Mouse (Mus musculus): ENCODE results near the gene Lman1l.

Gene Lman1l

DNA sequence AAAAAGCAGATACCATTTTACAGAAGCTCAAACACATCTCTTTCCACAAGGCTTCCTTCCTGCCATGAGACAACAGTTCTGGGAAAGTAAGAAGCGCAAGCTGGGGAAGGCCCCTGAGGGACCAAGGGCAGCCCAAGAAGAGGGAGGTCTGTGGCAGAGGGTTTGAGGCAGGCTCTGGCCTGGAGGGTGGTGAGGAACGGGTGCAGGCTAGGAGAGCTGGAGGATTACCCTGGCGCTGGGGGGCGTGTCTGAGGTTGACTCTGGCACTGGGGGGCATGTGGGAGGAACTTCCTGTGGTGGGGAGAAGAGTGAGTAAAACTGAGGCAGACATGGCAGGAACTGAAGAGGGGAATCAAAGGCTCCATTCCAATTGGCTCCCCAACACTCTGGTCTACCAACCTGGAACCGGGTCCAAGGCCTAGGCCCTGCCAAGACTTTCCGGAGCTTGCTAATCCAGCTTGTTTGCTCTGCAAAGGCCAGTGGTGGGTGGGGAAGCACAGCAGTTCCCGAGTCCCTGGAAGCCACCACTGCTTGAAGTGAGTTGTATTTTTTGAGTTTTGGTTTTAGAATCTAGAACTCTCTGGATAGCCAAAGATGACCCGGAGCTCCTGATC is 2.9 kb downstream of the Lman1l start:
- no peak for DNase-seq

DNA sequence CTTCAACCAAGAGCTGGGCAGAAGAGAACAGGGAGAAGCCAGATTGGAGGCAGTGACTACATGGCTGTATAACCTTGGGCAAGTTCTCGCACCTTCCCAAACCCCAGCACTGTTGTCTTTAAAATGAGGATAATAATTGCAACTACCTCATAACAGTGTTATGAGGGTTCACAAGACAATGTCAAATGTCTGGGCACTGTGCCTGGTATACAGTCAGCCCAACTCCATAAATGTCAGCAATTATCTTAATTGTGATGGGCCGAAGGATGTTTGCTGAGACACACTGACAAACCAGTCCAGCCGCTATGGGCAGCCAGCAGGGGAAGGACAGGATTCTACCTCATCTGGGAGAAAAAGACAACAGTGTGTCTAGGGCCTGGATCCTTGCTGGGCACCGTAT is 5.8 kb downstream of the Lman1l start:
- no peak for DNase-seq

DNA sequence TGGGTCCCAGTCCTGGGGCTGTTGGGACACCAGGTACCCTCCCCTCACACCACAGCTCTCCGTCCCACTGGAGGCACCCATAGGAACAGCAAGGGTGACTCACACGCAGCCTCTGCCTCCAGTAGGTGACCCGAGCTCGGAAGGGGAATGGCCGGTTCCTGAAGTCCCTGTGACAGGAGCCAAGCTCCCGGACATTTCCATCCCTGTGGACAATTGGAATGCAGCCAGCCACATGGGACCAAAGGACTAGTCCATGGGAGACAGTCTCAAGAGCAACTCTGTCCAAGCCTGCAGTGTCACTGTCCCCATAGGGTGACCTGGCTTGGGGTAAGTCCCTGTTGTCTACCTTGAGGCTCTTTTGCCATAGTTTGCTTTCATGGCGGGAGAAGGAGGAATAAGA is 6.6 kb downstream of the Lman1l start:
- DNase-seq, result no peak

DNA sequence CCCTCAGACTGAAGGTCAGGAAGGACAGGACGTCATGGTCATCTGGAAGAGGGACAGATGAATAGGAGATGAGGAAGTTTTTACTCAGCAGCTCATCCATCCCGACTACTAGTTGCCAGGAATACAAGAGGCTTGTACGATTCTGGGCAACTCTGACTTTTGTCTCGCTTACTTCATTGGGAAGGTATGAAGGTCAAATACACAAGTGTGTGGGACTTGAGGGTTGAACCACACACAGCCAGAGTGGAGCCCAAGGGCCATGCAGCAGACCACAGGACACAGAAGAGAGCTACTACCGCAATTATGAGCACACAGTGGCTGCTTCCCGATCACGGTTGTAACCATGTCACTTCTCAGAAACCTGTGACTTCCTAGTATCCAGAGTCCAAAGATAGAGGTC is 8.0 kb downstream of the Lman1l start:
- DNase-seq, result no peak

DNA sequence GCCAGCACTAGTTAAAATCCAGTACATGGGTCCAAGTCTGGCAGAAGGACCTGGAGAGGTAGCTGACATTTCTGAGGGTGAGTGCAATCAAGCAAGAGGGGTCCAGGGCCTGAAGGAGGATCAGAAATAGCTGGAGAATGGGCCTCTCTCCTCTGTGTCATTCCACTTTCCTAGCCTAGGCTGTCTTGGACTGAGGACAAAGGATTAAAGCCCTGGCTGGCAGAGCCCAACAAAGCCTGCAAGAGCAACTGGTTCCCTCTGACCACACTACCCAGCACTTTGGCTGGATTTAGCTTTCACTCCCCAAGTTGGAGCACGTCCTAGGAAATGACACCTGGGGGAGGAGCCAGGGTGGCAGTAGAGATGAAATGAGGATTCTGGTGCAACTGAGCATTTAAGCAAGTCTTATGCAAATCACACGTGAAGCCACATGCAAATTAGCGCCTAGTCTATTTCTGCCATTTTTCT is 10.2 kb downstream of the Lman1l start:
- no peak for DNase-seq

DNA sequence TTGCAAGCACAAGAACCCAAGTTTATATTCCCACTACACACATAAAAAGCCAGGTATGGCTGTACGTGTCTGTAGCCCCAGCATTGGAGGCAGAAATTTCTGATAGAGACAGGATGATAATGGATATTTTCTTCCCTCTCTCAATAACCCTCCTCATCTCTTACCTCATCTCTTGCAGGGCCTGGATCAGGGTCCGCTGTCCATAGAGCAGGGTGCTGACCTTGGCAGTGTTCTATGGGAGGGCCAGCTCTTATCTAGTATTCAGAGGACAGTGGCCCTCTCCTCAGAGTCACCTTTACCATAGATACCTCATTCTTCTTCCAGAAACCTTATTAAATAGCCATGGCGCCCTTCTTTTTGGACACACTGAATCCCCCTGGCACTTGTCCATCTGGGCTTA is 10.8 kb downstream of the Lman1l start:
- no peak for DNase-seq

DNA sequence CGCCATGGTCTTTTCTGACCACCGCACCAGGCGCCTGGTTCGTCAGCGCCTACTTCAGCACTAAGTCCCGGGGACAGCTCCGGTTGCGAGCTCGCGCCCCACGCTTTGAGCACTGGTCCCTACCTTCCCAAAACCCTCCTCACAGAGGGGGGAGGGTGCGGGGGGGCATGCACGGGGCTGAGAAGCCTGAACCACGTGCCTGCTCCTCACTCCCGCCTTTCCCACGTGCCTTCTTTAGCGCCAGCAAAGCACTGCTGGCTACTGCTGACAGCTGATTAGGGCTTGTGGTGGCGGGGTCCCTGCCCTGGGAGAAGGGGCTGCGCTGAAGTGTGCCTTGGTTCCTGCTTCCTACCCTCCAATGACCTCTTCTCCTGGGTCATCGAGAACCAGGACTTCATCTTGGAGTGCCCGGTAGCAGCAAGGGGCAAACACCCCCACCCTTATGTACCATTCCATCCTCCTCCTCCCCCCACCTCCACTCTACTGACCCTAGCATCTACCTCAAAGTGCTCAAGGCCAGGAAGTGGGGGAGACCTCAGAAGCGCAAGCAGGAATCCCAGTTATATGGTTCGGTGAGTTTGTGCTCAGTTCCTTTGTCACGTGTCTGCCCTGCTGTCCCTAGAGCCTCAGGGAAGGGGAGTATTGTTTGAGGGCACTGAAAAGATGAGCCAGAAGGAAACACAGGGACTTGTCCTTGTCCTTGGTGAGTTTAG is 14.3 kb downstream of the Lman1l start, which contains the start of gene Cplx3:
Gene Cplx3 (minus strand): TSS at position 143 of the 713 bp plus-strand sequence.
- peak; percentile 38 for DNase-seq

DNA sequence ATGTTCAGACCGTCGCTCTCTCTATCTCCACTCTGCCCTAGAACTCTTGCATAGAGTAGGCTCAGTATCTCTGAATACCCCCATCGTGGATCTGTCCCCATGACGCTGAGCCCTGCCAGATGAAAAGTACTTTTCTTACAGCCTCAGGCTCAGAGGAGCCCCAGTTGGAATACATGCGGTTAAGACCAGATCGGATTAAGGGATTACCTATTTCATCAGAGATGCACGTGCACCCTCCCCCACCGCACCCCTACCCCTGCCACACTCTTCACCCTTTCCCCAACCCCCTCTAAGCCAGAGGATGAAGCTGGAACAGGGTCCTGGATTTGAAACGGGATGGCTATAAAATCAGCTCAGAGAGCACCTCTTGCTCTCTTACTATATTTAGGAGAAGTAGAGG is 15.1 kb downstream of the Lman1l start:
- DNase-seq, result no peak

DNA sequence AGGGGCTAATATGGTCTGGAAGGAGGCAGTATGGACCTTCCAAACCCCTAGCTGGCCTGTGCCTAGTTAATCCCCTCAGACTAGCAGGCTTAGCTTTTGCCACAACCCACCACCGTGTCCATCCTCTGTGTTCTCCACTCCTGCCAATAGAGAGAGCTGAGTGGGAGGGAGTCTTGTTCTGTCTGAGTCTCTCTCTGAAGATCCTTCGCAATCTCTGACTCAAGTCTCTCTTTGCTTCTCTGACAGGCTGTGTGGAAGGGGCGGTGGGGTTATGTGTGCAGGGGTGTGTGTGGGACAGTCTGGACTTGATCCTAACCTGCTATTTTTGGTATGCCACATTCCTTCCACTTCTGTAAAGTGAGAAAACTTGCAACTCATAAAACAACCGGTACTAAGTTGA is 15.7 kb downstream of the Lman1l start:
- no peak for DNase-seq

DNA sequence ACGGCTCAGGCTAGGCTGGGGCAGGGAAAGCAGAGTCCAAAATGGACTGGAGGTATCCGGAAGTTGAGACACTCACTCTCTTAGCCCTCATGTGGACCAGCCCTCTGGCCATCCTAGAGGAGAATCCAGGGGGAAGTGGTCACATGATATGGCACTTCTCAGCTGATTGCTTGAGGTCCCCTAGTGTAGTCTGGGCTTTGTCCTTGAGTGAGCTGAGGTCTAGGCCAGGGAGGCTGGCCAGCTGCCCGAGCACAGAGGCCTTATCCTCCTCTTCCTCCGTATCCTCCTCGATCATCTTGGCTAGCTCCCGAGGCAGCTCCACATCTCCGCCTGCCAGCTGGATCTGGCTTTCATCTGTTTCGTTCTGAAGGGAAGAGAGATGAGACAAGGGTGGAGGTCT is 18.5 kb downstream of the Lman1l start:
- DNase-seq, result no peak

DNA sequence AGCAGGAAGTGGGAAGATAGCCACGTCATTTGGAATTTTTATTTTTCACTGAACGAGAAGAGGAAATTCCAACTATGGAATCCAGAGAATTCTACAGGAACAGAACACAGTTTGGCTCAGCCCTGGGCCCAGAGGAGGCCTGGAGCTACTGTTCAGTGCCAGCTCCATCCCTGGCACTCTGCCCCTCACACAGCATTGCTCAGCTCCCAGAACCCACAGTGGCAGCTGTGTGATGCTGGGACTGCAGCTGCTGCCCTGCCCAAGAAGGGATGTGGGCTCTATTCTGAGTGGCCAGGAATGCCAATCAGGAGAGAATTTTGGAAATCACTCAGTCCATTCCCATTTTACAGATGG is 19.2 kb downstream of the Lman1l start:
- DNase-seq, result no peak

DNA sequence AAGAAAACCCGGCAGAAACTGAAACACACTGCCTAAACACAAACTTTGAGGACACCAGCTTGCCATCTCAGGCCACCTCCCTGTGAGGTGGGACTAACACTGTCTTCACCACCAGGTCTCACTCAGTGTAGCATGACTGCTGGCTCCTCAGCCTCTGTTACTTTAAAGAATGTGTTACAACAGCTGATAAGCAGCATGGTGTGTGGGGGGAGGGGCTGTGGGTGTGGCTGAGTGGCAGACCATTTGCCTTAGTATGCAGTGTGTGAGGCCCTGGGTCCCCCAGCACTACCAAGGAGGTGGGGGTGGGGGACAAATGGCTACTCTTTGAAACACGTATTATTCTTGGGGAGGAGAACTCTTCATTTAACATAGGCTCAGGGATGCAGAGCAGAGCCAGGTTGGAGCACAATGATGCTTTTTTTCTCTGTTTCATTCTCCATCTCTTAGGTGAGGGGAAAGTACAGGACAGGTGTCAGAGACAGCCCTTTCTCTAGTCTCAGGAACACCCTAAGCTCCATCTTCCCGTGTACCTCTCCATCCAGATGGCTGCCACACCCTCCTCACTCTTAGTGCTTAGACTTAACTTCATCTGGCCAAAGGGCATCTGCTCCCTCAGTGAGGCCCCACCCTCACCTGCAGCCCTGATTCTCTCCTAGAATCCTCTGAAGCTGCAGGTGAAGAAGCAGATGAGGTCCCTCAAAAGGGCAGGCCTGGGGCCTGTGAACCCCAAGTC is 19.8 kb downstream of the Lman1l start:
- peak; percentile 71 for DNase-seq

DNA sequence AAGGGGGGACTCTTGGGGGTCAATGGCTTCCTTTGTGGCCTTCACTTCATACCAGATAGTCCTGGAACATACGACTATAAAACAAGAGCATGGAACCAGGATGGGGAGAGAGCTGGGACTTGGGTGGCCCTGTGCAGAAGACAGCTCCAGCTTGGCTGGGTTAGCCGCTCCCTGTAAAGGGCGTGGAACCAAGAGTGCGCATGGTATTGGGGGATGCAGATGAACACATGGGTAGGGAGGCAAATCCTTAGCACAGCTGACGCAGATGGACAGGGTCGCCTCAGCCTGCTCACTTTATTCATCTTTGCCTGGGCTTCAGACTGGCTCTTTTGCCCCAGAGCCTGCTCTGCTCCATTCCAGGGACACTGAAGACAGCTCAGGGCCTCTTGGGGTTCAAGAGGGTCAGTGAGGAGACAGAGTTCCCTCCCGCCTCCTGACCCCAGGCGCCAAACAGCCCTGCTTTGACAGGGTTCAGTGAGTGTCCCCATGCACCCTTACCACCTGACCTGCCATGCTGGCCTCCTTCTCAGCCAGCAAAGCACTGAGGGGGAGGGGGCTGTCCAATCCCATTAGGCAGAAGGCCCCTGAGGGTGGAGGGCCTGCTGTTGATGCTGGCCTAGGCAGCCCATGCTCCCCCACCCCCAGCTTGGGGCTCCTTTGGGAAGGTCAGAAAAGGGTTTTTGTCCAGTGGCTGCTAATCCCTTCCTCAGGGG is 21.6 kb downstream of the Lman1l start:
- DNase-seq, result no peak

DNA sequence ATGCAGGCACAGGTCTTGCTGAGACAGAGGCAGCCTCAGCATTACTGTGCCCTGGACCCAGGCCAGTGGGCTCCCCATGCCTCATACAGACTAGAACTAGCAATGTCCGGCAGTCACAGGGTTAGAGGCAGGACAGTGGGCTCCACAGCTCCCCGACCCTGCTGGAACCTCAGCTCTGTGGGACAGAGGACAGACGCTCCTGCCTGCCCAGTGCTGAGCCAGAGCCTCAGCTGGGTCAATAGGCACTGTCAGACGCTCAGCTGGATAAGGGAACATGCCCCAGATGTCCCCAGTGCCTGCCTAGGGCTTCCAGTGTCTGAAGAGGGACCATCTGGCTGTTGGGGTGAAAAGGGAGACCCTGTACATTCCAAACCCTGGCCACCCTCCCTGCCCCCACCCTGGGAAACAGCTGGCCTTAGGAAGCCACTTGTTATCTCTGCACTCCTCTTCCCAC is 22.6 kb downstream of the Lman1l start:
- no peak for DNase-seq

DNA sequence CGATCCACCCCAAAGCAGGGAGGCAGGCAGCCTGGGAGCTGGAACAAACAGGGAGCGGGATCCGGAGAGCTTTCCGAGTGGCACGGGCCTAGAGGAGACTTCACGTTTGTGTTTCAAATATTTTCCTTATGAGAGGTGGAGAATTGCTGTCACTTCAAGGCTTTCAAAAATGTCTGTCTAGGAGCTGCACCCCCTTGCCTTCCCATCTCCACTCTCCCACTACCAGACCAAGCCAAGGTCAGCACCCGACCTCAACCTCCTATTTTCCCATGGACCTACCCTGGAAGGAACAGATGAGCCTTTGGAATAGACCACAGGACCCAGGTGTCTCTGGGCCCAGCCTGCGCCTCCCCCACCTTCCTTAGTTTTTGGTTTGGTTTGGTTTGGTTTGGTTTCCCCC is 23.3 kb downstream of the Lman1l start:
- no peak for DNase-seq

DNA sequence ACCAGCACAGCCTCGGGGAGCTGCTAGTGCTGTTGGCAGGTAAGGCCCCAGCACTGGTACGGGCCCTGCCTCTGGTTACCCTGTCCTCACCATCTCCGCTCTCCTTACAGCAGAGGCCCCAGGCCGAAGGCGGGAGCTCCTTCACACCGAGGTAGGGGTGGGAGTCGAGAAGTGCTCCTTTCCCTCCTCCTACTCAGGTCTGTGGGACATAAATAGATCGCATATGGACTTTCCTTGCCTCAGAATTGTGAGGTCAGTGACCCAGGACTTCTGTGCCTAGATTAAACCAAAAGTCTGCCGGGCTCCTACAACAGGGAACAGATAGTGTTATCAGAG is 26.4 kb downstream of the Lman1l start:
- DNase-seq, result no peak

DNA sequence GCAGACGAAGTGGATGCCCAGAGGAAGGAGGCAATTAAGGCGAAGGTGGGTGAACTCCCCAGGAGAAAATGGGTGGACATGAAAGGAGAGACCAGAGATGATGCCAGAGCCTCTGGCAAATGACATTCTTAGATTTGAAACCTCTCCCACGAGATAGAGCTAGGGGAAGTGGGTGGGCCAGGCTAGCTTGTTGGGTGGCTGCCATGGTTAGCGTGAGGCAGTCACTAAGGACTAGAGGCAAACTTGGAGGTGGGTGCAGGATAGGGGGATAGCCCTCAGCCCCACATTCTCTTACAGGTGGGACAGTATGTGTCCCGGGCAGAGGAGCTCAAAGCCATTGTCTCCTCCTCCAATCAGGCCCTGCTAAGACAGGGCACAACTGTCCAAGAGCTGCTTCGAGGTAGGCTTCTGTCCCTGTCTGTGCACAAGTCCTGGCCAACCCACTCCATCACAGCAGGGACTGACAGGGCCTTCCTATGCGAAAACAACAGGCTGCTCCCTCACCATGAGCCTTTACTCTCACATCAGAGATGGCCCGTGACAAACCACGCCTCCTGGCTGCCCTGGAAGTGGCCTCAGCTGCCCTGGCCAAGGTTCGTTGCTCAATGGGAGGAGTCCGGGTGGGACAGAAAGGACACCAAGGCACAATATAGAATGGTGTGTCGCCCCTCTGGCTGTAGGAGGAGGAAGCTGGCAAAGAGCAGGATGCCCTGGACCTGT is 27.0 kb downstream of the Lman1l start:
- no peak for DNase-seq

DNA sequence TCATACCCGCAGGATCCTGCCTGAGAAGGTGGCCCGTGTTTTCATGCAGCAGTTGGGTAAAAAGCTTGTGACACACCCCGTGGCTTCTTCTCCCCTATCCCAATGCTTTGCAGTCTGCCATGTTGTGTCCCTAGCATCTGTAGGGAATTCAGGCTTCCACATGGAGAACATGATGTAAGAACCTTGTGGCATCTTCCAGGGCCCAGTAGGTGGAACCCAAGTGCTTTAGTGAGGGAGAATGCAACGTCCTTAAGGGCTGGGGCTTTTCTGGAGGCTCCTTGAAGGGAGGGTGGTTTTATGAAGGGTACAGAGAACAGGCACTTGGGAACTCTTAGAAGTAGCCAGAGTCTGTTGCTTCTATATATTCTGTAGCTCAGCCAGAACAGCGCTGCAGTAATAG is 29.8 kb downstream of the Lman1l start:
- no peak for DNase-seq

DNA sequence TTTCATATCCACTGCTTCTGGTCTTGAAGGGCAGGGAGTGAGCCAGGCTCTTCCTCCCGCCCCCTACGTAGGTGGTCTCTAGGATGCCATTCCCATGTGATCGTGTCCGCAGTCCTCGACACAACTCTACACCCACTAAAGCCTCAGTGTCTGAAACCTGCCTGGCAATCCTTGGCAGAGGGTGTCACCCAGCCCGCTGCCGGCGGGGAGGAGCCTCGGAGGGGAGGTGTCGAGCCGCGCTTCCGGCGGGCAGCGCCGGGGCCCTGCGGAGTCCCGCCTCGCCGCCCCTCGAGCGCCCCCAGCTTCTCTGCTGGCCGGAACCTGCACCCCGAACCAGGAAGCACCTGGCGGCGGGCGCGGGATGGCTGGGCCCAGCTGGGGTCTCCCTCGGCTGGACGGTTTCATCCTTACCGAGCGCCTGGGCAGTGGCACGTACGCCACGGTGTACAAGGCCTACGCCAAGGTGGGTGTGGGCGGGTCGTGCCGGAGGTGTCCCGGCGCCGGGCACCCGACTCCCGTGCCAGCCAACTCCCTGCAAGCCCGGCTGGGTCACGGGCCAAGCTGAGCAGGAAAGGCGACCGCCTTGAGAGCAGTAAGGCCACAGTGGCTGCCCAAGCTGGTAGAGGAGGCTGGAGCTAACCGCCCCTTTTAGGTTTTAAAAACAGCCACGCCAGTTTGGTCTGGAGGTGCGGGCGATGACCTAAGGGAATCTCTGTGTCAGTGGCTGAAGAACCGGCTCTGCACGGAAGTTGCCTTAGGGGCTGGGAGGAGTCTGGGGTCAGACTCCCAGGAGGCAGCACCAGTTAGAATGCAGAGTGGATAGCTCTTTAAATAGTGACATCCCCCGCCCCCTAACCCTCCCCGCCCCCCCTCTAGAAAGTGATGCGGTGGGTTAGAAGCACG is 31.1 kb downstream of the Lman1l start, which contains the start of gene Ulk3:
Gene Ulk3 (plus strand): TSS at position 229 of the 903 bp plus-strand sequence.
- DNase-seq, result peak; percentile 85

DNA sequence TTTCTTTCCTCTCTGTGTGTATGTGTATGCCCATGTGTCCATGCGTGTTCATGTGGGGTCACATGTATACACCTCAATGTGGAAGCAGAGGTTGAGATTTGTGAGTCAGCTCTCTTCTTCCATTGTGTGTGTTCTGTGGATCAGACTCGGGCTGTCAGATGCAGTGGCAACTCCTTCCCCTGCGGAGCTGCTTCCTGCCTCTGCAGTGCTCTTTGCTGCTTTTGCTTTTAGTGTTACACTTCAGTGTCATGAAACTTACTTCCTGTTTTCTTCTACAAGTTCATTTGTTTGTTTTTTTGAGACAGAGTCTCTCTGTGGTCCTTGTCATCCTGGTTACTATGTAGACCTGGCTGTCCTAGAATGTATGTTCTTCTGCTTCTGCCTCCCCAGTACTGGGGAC is 35.6 kb downstream of the Lman1l start:
- DNase-seq, result no peak

DNA sequence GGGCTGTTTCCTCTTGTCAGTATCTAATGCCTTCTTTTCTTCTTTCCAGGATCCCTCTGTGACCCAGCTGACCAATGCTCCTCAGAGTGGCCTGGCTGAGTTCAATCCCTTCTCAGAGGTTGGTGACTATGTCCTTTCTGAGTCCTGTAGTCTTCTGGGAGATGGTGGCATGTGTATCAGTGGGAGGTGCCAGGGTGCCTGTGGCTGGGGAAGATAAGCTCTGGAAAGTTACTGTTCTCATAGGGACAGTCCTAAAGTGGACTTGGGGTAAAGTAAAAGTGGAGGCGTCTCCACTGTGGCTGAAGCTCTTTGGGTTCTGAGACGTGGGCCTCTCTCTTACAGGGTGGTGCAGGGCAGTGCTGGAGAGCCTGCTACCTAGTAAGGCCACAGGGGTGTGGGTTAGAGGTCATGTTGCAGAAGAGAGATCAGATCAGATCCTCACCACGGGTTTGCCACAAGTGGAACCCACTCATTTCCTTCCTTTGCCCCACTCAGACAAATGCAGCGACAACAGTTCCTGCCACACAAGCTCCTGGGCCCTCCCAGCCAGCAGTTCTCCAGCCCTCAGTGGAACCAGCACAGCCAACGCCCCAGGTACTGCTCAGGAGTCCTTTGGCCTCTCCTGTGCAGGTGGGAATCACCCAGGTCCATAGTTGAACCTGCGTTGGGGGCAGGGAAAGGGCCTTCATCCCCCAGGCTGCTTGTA is 43.3 kb downstream of the Lman1l start:
- peak; percentile 58 for DNase-seq

Measured in liver (tissue).